Mouse (Mus musculus): ENCODE data around the gene Gbp7. TPM values are rescaled to one million over a fixed set of nuclear protein-coding genes. Genes with fewer than 3 reads are reported as not detected.

Gene Gbp7
- polyA plus RNA-seq (2016; fragmentation: Nextera tagmentation; extraction: Ambion mirVana) = 1.1 and 2.2 TPM in 2 replicates

- Histone ChIP-seq H3K27ac (no peak within 1 kb of the TSS), H3K27me3 (no peaks in the 10 kb centered on the region), H3K9ac (peak within 1 kb of the TSS; percentile 12), H3K9me3 (no peaks in the 10 kb centered on the region), H3K4me3 (peak within 1 kb of the TSS; percentile 54), H3K4me1 (no peaks in the 10 kb centered on the region), H3K36me3 (no peaks in the 10 kb centered on the region), H3K4me2 (replicated peaks) (peak within 1 kb of the TSS; percentile 94)
- peak; percentile 43; the same call in 1 of the 2 replicates for ATAC-seq (ENCODE audit: insufficient number of reproducible peaks, insufficient read depth, low FRiP score, low TSS enrichment)
- WGBS = under 1% methylated on average over 30 of the region's 30 CpGs
Measured at GRCm38 (mm10) chr3:142530087-142530953, at the start of gene Gbp7. Gene Gbp7, plus strand, starts transcription at chr3:142530342.

DNA sequence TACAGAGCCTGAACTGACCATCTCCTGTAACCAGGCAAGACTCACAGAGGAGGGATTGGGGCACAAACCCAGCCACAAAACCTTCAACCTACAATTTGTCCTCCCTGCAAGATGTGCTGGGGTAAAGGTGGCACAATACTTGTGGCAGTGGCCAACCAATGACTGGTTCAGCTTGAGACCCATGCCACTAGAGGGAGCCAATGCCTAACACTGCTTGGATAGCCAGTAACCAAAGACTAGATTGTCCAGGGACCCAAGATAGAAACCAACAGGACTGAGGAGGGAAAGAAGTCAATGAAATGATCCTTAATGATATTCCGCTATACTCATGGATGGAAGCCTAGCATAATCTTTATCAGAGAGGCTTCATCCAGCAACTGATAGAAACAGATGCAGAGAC lies 39.7 kb upstream of the Gbp7 start:
- Histone ChIP-seq H3K4me2 (replicated peaks) (no peak overlapping the region), H3K36me3 (no peaks in the 10 kb centered on the region)

DNA sequence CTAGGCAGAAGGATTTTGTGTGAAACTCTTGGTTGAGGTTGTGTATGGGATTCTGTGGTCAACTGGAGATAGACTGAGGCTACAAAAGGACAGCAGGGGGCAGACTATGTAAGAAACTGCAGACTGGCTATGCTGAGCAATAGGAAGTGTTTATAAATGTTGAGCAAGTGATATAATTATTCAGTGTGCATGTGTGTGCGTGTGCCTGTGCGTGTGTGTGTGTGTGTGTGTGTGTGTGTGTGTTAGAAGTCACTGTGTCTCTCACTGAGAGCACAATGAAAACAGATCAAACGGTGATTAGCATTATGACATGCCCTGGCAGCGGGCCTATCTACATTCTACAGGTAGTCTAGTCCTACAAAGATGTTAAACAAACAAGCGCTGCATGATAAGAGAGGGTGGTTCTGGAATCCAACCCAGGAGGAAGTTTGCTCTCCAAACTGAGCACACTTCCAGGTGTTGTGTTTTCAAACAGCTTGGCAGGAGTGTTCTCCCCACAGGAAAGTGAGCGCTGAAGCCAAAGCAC lies 36.5 kb upstream of the Gbp7 start, which contains the start of gene Gbp5:
Gbp5 (plus strand) TSS at position 443 of the 526 bp plus-strand sequence.
- Histone ChIP-seq H3K4me3 (no peak within 1 kb of the TSS), H3K27ac (no peak within 1 kb of the TSS), H3K36me3 (no peaks in the 10 kb centered on the region), H3K9ac (no peak within 1 kb of the TSS), H3K9me3 (no peaks in the 10 kb centered on the region), H3K4me1 (peaks cover 6% of the 10 kb centered on the region; the same call in 1 of the 2 replicates), H3K27me3 (no peaks in the 10 kb centered on the region), H3K4me2 (replicated peaks) (no peak within 1 kb of the TSS)
- ATAC-seq (ENCODE audit: insufficient number of reproducible peaks, insufficient read depth, low FRiP score, low TSS enrichment) = no peak
- 74% methylated on average over 6 of the region's 6 CpGs for WGBS

More for the DNA sequence above, 39.7 kb upstream of the Gbp7 start:
- no peaks in the 10 kb centered on the region for H3K27me3 ChIP-seq
- no peaks in the 10 kb centered on the region for H3K9me3 ChIP-seq
- no peaks in the 10 kb centered on the region for H3K4me1 ChIP-seq
- no peak overlapping the region for H3K4me3 ChIP-seq
- no peak overlapping the region for H3K9ac ChIP-seq
- no peak for ATAC-seq (ENCODE audit: insufficient number of reproducible peaks, insufficient read depth, low FRiP score, low TSS enrichment)
- 83% methylated on average over 1 of the region's 1 CpGs for WGBS
- H3K27ac ChIP-seq = no peak overlapping the region

DNA sequence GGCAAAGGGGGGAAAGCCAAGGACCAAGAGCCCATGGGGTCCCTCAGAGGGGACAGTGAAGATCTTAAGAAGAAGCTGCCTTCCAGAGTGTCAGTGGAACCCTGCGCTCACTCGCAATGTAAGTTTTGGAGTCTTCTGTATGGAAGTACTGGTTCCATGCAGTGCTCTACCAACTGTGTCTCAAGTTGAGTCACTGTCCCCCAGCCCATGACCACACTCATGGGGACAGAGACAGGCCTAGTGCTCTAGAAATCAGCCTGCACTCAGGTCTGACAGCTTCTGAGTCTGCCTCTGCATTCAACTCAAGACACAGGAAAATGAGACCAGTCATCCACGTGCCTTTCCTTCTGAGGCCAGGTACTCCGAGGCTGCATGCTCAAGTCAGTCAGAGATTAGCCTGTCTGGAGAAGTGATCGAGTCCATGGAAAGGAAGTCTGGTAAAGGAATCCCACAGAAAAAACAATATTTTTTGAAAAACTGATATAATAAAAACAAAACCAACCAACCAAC lies 34.9 kb upstream of the Gbp7 start:
- Histone ChIP-seq H3K36me3 (no peaks in the 10 kb centered on the region), H3K4me1 (peaks cover 6% of the 10 kb centered on the region; the same call in 1 of the 2 replicates), H3K27ac (no peak overlapping the region), H3K4me2 (replicated peaks) (no peak overlapping the region), H3K27me3 (no peaks in the 10 kb centered on the region), H3K4me3 (no peak overlapping the region), H3K9ac (no peak overlapping the region), H3K9me3 (no peaks in the 10 kb centered on the region)
- WGBS = 94% methylated on average over 5 of the region's 5 CpGs
- ATAC-seq (ENCODE audit: insufficient number of reproducible peaks, insufficient read depth, low FRiP score, low TSS enrichment) = no peak

GRCm38 (mm10) chr3:142496113-142497101 lies 33.7 kb upstream of the Gbp7 start:
- H3K27ac ChIP-seq = no peak overlapping the region
- no peak for ATAC-seq (ENCODE audit: insufficient number of reproducible peaks, insufficient read depth, low FRiP score, low TSS enrichment)
- no peak overlapping the region for H3K9ac ChIP-seq
- peaks cover 6% of the 10 kb centered on the region; the same call in 1 of the 2 replicates for H3K4me1 ChIP-seq
- no peak overlapping the region for H3K4me2 ChIP-seq (replicated peaks)
- no peaks in the 10 kb centered on the region for H3K9me3 ChIP-seq
- WGBS = 68% methylated on average over 14 of the region's 14 CpGs
- no peak overlapping the region for H3K4me3 ChIP-seq
- H3K36me3 ChIP-seq = no peaks in the 10 kb centered on the region
- no peaks in the 10 kb centered on the region for H3K27me3 ChIP-seq

GRCm38 (mm10) chr3:142497123-142497841 lies 32.9 kb upstream of the Gbp7 start:
- Histone ChIP-seq H3K36me3 (no peaks in the 10 kb centered on the region), H3K27ac (no peak overlapping the region), H3K4me2 (replicated peaks) (no peak overlapping the region), H3K9me3 (no peaks in the 10 kb centered on the region), H3K4me1 (peaks cover 6% of the 10 kb centered on the region; the same call in 1 of the 2 replicates), H3K27me3 (no peaks in the 10 kb centered on the region), H3K9ac (no peak overlapping the region), H3K4me3 (no peak overlapping the region)
- 69% methylated on average over 15 of the region's 15 CpGs for WGBS
- ATAC-seq (ENCODE audit: insufficient number of reproducible peaks, insufficient read depth, low FRiP score, low TSS enrichment) = no peak

DNA sequence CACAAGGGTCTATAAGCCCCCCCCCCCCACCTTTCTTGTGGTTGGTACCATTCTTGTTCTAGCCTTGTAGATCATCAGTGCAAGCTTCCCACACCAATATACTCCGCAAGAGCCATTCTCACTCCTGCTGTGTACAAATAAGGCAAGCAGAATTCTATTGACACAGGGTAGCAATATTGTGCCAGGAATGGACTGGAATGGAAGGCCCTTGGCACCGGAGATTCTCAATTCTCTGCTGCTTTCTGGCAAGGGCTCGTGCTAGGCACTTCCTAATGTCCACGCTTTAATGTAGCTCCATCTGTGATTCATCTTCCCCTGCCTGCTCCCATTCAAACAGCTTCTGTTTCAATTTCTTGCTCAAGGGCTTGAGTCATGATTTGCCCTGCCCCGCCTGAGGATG lies 31.2 kb upstream of the Gbp7 start:
- WGBS = 85% methylated on average over 5 of the region's 5 CpGs

DNA sequence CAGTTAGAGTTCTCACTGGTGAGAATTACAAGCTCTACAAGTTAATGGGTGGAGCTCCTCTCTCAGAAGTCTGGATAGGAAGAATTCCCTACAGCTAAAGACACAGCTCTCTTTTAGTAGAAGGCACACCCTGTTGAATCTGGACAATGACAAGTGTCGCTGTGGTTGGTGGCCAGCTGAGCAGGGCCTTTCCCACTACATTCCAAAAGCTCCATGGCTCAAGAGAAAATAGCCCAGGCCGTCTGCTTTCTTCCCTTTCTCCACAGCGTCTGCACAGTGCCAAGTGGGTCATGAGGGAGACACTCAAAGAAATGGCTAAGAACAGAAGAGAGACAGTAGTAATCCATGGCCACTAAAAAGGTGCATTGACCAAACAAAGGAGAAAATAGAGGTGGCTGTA lies 2.0 kb upstream of the Gbp7 start:
- Histone ChIP-seq H3K9me3 (no peaks in the 10 kb centered on the region), H3K4me3 (no peak overlapping the region)
- WGBS = 66% methylated on average over 3 of the region's 3 CpGs

More for the DNA sequence above, 31.2 kb upstream of the Gbp7 start:
- Histone ChIP-seq H3K4me2 (replicated peaks) (no peak overlapping the region), H3K4me3 (no peak overlapping the region), H3K27me3 (no peaks in the 10 kb centered on the region), H3K36me3 (no peaks in the 10 kb centered on the region), H3K4me1 (peaks cover 6% of the 10 kb centered on the region; the same call in 1 of the 2 replicates), H3K9me3 (no peaks in the 10 kb centered on the region), H3K27ac (no peak overlapping the region), H3K9ac (no peak overlapping the region)
- no peak for ATAC-seq (ENCODE audit: insufficient number of reproducible peaks, insufficient read depth, low FRiP score, low TSS enrichment)

DNA sequence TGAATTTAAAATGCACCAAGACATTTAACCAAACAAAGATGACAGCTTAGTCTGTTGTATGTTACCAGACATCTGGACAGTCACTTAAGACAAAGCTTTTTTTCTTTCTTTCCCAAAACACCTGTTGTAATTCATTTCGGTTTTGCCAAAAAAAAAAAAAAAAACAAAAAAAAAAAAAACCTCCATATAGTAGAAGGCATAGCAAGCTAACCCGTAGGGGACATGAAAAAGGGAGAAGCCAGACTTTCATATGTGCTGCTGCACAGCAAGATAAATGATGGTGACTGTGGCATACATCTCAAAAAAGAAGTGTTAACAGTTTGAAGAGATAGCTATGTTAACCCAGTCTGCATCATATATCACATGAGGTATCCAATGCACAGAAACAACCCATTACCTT lies 545 bp upstream of the Gbp7 start:
- ATAC-seq (ENCODE audit: insufficient number of reproducible peaks, insufficient read depth, low FRiP score, low TSS enrichment) = no peak
- Histone ChIP-seq H3K27me3 (no peaks in the 10 kb centered on the region), H3K9ac (no peak overlapping the region), H3K4me1 (no peaks in the 10 kb centered on the region), H3K9me3 (no peaks in the 10 kb centered on the region), H3K4me2 (replicated peaks) (peak overlapping the region; percentile 94), H3K36me3 (no peaks in the 10 kb centered on the region), H3K27ac (no peak overlapping the region), H3K4me3 (peak overlapping the region; percentile 54)
- 57% methylated on average over 2 of the region's 2 CpGs for WGBS

More for the DNA sequence above, 2.0 kb upstream of the Gbp7 start:
- no peak for ATAC-seq (ENCODE audit: insufficient number of reproducible peaks, insufficient read depth, low FRiP score, low TSS enrichment)
- no peaks in the 10 kb centered on the region for H3K27me3 ChIP-seq
- H3K4me1 ChIP-seq = no peaks in the 10 kb centered on the region
- no peak overlapping the region for H3K4me2 ChIP-seq (replicated peaks)
- no peak overlapping the region for H3K27ac ChIP-seq
- H3K36me3 ChIP-seq = no peaks in the 10 kb centered on the region
- H3K9ac ChIP-seq = no peak overlapping the region

DNA sequence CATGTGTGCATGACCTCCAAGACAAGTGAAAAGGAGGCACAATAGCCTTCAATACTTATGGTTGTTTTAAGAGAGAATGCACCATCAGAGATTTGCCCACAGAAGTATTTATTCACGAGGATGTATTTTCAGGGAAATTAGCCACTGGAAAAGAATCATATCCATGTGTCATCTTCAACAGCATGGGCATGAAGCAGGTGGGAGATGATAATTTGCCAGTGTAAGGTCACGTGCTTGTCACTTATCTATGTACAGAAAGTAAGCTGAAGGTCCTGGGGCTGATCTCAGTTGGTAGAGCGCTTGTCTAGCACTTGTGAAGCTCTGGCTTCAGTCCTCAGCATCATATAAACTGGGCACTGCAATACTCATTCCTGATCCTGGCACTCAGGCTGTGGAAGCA lies 1.5 kb downstream of the Gbp7 start:
- Histone ChIP-seq H3K4me3 (no peak overlapping the region), H3K27me3 (no peaks in the 10 kb centered on the region), H3K9me3 (no peaks in the 10 kb centered on the region), H3K36me3 (no peaks in the 10 kb centered on the region), H3K27ac (no peak overlapping the region), H3K4me1 (no peaks in the 10 kb centered on the region), H3K9ac (no peak overlapping the region), H3K4me2 (replicated peaks) (no peak overlapping the region)
- 86% methylated on average over 3 of the region's 3 CpGs for WGBS
- ATAC-seq (ENCODE audit: insufficient number of reproducible peaks, insufficient read depth, low FRiP score, low TSS enrichment) = no peak

Data from embryonic facial prominence, embryonic 12.5 days (tissue).